Comparison of ENCODE assay signal across 8 mouse cellular contexts in the genomic region with DNA sequence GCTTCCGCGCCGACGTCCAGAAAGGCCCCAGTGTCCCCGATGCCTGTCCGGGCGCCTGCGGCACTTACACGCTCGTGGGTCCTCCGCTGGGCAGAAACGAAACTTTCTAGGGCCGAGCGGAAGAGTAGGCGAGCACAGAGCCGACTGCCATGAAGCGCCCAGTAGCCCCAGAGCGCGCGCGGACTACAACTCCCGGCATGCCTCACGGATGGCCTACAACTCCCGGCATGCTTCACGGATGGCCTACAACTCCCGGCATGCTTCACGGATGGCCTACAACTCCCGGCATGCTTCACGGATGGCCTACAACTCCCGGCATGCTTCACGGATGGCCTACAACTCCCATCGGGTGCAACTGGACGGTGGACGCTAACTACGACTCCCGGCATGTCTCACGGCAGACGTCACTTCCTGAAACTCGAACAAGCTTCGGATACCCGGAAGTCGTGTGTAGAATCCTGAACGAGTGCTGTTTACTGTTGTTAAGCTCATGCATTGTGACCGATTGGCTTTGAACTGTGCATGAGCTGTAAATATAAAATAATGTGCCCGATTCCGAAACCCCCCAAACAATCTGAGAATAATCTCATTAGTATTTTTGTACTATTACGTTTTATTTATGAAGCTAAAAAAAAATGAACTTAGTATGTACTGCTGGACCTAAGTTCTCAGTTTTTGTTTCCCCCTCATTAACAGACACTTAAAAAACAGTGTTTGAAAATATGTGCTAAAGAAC. TPM values are rescaled to one million over a fixed set of nuclear protein-coding genes. Genes with fewer than 3 reads are reported as not detected.
A peak's percentile ranks its signal among the peaks of the same experiment; 100 is the strongest.
DNase-seq lines count a peak whose midpoint lies in the region; ATAC-seq and TF ChIP-seq lines count a peak whose summit lies in the region.

A gene (minus strand): TSS at position 187 of the 736 bp plus-strand sequence.

- H3K27ac ChIP-seq in bone marrow macrophage, adult 2 months (ENCODE audit: insufficient read depth, low read depth, low read length), result peak within 1 kb of the TSS; percentile 97
- peak within 1 kb of the TSS; percentile 92 for H3K27ac ChIP-seq in embryonic fibroblast, embryonic 13.5 days (ENCODE audit: insufficient read depth, low read length)
- peak within 1 kb of the TSS; percentile 85 for H3K27ac ChIP-seq in kidney, embryonic 14.5 days (ENCODE audit: low read depth, low read length)
- peak within 1 kb of the TSS; percentile 97 for H3K27ac ChIP-seq in limb, embryonic 15.5 days

- no peak for TF ChIP-seq POLR2A in bone marrow macrophage, adult 2 months (IDR thresholded peaks at IDR 0.05; ENCODE audit: borderline replicate concordance, low read depth, low read length)
- TF ChIP-seq POLR2A in embryonic fibroblast, embryonic 13.5 days (IDR thresholded peaks at IDR 0.05; ENCODE audit: low read depth, low read length), result peak; percentile 63

- under 1% methylated on average over 47 of the region's 47 CpGs for WGBS in kidney, embryonic 14.5 days
- under 1% methylated on average over 47 of the region's 47 CpGs for WGBS in limb, embryonic 15.5 days

- H3K36me3 ChIP-seq in kidney, embryonic 14.5 days (ENCODE audit: control insufficient read depth, insufficient read depth, low read length), result no peaks in the 10 kb centered on the region
- H3K36me3 ChIP-seq in limb, embryonic 15.5 days, result no peaks in the 10 kb centered on the region

- peak within 1 kb of the TSS; percentile 70 for H3K4me2 ChIP-seq in kidney, embryonic 14.5 days (replicated peaks; ENCODE audit: low read depth, low read length)
- H3K4me2 ChIP-seq in limb, embryonic 15.5 days, result peak within 1 kb of the TSS; percentile 75

- DNase-seq in A20 (ENCODE audit: low read depth, low spot score), result peak; percentile 95
- DNase-seq in heart, adult 9 months (ENCODE audit: low spot score in 2 of 2), result peak; percentile 96 to 98
- peak; percentile 91 to 95 for DNase-seq in monocyte, adult 2 months (ENCODE audit: low read depth in 1 of 2, low spot score in 2 of 2)
- DNase-seq in spleen, postnatal 36 days (ENCODE audit: low spot score in 2 of 2), result peak; percentile 98

- ATAC-seq in kidney, embryonic 14.5 days (ENCODE audit: low FRiP score, low TSS enrichment), result peak; percentile 98
- ATAC-seq in limb, embryonic 15.5 days (ENCODE audit: insufficient number of reproducible peaks, low FRiP score, low TSS enrichment, low read depth), result peak; percentile 97

- peak within 1 kb of the TSS; percentile 78 for H3K4me3 ChIP-seq in bone marrow macrophage, adult 2 months (ENCODE audit: insufficient read depth, low read length)
- H3K4me3 ChIP-seq in embryonic fibroblast, embryonic 13.5 days (ENCODE audit: insufficient read depth, low read length), result peak within 1 kb of the TSS; percentile 79
- H3K4me3 ChIP-seq in kidney, embryonic 14.5 days (ENCODE audit: low read length), result peak within 1 kb of the TSS; percentile 79
- peak within 1 kb of the TSS; percentile 81 for H3K4me3 ChIP-seq in limb, embryonic 15.5 days

- no peaks in the 10 kb centered on the region for H3K9me3 ChIP-seq in kidney, embryonic 14.5 days (ENCODE audit: control insufficient read depth, low read length)
- H3K9me3 ChIP-seq in limb, embryonic 15.5 days, result no peaks in the 10 kb centered on the region

- peak within 1 kb of the TSS; percentile 74 for H3K9ac ChIP-seq in kidney, embryonic 14.5 days (ENCODE audit: low read depth, low read length)
- H3K9ac ChIP-seq in limb, embryonic 15.5 days, result peak within 1 kb of the TSS; percentile 78

- H3K27me3 ChIP-seq in kidney, embryonic 14.5 days (ENCODE audit: control insufficient read depth, insufficient read depth, low read length), result no peaks in the 10 kb centered on the region
- H3K27me3 ChIP-seq in limb, embryonic 15.5 days, result no peaks in the 10 kb centered on the region

- TF ChIP-seq CTCF in bone marrow macrophage, adult 2 months (IDR thresholded peaks at IDR 0.05; ENCODE audit: low read depth, low read length), result no peak
- TF ChIP-seq CTCF in embryonic fibroblast, embryonic 13.5 days (IDR thresholded peaks at IDR 0.05; ENCODE audit: borderline replicate concordance, insufficient read depth, low read length), result no peak

- H3K4me1 ChIP-seq in bone marrow macrophage, adult 2 months (ENCODE audit: control insufficient read depth, insufficient read depth, low read length), result peaks cover 40% of the 10 kb centered on the region
- peaks cover 5% of the 10 kb centered on the region; the same call in 1 of the 2 replicates for H3K4me1 ChIP-seq in embryonic fibroblast, embryonic 13.5 days (ENCODE audit: control insufficient read depth, insufficient read depth, low read length)
- H3K4me1 ChIP-seq in kidney, embryonic 14.5 days (ENCODE audit: control insufficient read depth, insufficient read depth, low read length), result peaks cover 4% of the 10 kb centered on the region; the same call in 1 of the 2 replicates
- peaks cover 4% of the 10 kb centered on the region for H3K4me1 ChIP-seq in limb, embryonic 15.5 days

RNA-seq across cellular contexts. Expression of the gene that starts here (rescaled TPM):
- 15.0 and 16.2 TPM in 2 replicates for polyA plus RNA-seq in bone marrow macrophage, adult 2 months (2012; ENCODE audit: insufficient read depth, insufficient read length, missing spikeins)
- polyA plus RNA-seq in embryonic fibroblast, embryonic 13.5 days (2011; ENCODE audit: insufficient read length, low read depth, missing spikeins), result 25.2 and 29.2 TPM in 2 replicates
- 10.6 and 13.2 TPM in 2 replicates for polyA plus RNA-seq in kidney, embryonic 14.5 days (2014; fragmentation: Nextera tagmentation; extraction: Ambion mirVana)
- 16.2 and 18.7 TPM in 2 replicates for polyA plus RNA-seq in limb, embryonic 15.5 days (2015; fragmentation: Nextera tagmentation; extraction: Ambion mirVana)

Comparison
In these comparisons a context has a peak if more than half of its experiments do, and no peak if none do; other contexts are left out.
1. Peak in every context shown above with its lines: DNase-seq, ATAC-seq, H3K4me3 ChIP-seq and H3K27ac ChIP-seq.